Mouse (Mus musculus) kidney, adult 11 months (tissue): Measurements from ENCODE around the gene Nkx2-1.

Source experiments
- DNase-seq: peaks from one replicate; pipeline ENCODE4 v3.0.0; 2022

Gene Nkx2-1

DNA sequence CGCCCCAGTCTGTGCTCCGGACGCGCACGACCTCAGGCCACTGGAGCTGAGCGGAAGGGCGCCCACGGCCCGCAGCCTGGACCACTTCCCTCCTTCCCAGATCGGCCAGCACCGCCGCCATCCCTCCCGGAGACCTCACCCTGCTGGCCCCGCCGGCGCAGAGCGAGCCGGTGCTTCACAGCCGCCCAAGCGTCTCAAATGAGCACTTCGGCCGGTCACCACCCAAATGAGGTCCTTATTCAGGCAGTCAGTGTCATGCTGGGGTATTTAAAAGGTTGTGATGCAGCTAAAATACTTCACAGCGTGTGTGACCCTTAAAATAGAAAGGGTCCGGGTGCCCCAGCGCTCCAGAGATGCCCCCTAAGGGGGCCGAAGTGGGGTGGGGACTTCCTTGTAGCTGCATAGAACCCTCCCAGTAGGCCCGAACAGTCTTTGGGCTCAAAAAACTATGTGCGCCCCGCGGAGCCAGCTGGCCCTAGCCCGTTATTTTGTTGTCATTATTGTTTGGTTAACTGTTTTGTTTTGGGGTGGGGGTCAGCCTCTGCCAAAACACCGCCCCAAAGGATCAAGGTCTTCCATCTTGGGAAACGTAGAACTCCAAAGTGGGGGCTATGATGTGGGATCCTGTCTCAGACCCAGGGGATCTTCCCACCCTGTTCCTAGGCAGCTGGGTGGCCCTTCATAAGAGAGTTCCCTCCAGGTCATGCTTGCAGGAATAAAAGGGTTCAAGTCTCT lies 15.4 kb downstream of the Nkx2-1 start:
- no peak for DNase-seq

DNA sequence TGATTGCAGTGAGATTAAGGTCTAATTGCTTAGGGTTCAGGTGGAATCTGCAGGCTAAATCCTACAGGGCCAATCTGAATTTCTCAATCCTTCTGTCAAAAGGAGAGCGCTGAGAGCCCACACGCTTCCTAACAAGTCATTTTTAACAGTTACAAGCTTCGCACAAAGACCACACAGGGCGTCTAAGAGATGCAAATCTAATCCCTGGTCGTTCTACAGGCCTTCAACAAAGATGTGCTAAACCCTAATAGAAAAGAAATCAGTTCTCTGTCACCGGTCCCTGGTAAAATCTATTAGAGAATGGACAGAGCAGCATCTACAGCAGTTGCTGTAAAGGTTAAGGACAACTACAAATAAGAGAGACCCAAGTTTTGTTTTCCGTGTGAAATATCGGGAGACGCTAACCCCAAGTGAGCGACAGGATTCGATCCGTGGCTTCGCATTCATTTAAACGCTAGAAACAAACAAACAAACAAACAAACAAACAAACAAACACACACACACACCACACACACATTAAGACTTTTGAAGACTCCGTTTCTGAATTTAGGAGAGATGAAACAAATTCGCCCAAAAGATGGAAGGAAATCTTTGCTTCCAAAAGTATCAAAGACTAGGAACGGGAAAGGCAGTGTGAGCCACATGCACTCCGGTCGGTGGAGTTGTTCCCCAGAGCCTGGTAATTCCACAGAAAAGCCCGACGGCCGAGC lies 16.2 kb downstream of the Nkx2-1 start:
- DNase-seq = no peak

DNA sequence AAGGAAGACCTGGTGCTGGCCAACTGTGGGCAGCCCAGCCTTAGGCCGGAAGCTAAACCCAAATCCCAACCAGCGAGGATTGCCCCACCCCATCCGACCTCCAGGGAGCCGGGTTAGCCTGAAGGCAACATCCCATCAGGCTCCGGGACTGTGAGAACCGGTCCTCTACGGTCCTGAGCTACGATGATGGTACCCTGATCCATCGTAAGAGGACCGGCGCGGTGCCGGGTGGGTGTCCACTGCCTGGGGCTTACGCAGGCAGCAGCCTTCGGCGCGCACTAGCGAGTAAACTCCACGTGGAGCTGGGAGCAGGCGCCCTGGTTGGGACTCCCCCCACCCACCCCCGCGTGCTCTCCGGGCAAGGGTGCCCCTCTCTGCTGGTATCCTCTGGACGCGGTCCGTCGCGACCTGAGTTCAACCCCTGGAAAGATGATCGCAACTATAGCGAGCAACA lies 16.9 kb downstream of the Nkx2-1 start:
- no peak for DNase-seq

DNA sequence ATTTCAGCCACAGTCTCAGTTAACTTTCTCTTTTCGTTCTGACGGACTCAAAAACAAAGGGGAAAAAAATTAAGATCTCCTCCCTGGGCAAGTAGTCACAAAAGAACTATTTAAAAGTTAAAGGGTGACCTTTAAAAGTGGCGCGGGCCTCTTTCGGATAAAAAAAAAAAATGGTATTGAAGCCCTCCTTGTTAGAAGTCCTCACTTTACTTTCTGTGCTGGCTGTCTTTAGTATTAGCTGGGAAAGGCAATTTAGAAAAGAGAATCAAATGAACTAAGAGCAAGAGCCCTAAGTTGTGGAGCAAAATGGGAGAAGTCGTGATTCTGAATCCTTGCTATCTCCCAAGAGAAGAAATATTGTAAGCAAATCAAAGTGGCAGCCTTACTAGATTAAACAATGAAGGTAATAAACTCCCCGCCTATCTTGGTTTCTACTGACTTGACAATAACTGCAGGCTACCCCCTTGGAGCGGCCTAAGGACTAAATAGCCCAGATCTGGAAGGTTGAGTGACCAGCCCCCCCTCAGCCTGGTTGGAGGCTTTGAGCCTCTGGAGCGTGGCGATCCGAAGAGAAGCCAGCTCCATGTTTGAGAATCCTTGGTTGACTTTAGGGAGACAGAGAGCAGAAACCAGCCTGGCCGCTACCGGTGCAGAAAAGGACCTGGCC lies 17.5 kb downstream of the Nkx2-1 start:
- no peak for DNase-seq

DNA sequence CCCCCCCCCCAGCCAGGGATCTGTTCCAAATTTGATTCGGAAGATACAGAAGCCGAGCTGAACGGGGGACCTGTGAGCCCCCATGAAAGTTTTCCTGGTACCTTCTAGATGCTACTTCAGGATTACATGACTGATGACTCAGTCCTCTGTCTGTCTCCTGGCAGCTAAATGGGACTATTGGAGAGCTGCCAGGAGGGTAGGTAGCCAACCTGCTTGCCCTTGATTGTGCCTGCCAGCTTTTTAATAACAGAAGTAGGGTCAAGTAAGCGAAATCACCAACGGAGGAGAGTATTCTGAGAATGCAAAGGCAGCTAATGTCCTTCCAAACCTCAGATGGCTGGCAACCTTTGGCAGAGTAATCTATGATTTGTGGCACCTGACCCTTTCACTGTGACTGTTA lies 18.5 kb downstream of the Nkx2-1 start:
- DNase-seq = no peak

DNA sequence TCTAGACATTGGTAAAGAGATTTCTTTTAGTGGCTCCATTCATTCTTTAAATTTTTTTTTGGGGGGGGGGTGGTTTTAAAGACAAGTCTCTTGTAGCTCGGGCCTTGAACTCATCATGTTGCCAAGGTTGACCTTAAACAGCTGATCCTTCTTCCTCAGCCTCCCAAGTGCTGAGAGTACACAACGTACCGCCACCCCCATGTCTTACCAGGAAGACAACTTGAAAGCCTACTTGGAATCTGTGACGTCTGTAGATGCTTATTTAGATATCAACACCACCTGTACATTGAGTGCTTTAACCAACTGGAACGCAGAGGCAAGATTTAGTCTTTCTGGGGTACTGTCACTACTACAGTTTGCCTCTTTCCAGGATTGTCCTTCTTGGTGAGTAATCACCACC lies 21.9 kb downstream of the Nkx2-1 start:
- DNase-seq = no peak

DNA sequence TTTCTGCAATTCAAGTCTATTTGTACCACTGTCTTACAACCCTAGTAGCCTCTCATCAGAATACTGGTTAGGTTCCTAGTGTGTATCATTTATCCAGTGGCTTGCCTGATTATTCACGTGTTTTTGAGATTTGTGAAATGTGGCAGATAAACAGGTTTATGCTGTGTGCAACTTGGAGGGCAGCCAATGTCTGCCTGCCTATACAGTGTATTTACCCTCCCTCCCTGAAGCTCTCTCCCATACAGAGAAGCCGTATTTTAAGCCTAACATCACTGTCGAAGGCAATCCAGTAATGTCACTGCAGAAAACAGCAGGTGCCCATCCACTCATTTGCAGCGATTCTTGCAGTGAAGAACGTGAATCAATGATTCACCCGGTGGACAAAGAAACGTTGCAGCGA lies 28.3 kb downstream of the Nkx2-1 start:
- DNase-seq = no peak

DNA sequence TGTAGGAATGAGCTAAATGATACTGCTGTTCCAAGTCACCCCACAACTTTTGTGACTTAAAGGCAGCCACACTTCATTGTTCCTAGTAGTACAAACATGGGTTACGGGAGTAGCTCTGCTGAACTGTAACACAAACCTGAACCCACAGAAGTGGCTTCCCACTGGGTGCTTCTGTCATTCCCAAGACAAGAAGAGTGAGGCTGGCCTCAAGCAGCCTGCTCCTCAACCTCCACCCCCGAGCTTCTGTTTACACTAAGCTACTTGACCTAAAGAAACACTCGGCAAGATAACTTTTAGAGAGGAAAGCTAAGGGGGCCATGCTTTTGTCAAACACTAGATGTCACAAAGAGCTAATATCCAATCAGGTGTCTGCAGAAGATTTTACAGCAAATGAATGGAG lies 49.7 kb downstream of the Nkx2-1 start:
- no peak for DNase-seq

DNA sequence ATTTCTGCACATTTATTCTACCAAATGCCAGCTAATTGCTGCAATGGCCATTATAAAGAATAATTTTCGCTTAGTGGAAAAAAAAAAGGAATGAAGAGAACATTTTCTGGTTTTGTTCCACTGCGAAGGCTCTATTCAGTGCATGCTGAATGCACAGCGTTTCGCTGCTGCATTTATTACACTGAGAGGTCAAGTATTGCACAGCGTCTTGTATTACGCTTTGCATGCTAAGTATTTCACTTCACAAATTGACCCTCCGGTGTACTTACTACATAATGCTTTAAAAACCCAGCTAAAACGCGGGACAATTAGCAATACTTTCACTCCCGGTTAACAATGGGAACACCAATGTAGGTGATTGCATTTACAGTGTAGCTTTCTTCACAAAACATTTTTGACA lies 54.1 kb downstream of the Nkx2-1 start:
- DNase-seq = no peak
